Mouse (Mus musculus) right cerebral cortex, adult 2 months (tissue): Measurements from ENCODE around the gene Gm28051.

Source experiments
- DNase-seq, 2 experiments: peaks; one replicate each; pipeline ENCODE4 v3.0.0; 2021 to 2022; ENCODE audit warnings: low spot score in 2 of 2

Gm28051 gene

DNA sequence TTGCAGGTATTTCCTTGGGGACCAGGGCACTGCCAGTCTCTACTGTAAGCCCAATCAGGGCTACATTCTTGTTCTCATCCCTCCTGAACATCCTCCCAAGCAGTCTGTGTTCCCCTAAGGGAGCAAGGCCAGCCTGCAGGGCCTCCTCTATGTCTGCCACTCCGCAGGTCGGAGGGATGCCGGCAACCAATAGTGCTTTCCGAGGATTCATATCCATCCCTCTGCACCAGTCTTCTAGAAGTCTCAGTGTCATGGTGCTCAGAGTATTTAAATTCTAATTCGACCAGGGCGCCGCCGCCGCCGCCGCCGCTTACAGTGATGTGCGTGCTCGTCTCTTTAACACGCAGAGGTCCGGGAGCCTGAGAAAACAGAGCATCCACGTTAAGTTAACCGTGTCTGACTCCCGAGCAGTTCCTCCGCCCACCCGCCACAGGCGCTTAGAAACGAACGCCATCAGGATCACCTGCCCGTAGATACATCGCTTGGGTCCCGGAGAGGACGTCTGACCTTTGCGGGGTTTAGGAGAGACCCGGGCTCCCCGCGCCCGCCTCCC is 14.5 kb downstream of the Gm28051 start:
- DNase-seq: no peak

DNA sequence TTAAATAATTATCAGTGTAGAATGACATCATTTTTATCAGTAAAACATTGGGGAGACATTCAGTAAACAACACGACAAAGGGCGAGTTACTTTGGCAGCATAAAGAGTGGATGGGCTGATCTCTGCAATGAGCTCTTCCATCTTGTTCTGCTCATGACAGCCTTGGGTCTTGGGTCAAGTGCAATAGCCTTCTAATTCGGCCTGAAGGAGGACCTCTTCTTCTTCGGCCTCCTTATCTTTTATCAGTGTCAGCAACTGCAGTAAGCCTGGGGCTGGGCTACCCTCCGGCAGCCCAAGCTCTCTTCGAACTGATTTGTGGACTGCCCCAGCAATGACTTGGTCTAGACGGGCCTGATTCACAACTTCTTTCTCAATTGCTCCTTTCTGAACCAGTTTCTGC is 15.5 kb downstream of the Gm28051 start:
- DNase-seq: no peak

DNA sequence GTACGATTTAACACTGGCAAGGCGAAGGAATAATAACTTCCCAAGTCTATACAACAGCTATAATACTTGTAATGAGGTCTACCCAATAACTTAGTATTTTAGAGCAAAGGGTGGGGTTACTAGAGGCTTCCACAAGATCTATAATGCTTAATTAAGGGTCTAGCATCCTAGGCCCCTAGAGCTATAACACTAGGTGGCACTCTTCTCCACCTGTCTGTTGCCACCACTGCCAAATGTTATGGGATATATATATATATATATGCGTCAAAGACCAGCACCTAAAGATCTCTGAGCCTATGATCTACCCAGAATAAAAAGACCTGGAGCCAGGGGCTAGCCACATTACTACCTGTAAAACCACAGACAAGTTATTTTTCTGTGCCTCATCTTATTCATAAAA is 17.3 kb downstream of the Gm28051 start:
- no peak for DNase-seq

DNA sequence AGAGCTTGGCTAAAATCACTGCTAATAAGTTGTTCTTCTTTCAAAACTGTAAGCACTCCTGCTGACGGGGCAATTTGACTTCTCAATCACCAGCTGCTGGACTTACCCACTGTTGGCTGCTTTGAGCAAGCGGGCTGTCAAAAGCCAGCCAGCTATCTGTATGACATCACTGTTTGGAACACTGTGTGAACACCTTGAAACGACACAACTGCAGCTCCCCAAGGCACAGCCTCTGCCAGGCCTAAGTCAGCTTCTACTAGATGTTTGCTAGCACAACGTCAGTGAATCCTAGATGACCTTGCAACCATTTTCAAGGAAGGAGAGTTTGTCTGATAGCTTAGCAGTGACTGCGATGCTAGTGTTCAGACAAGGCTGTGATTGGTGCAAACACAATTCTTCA is 18.5 kb downstream of the Gm28051 start:
- DNase-seq: no peak

DNA sequence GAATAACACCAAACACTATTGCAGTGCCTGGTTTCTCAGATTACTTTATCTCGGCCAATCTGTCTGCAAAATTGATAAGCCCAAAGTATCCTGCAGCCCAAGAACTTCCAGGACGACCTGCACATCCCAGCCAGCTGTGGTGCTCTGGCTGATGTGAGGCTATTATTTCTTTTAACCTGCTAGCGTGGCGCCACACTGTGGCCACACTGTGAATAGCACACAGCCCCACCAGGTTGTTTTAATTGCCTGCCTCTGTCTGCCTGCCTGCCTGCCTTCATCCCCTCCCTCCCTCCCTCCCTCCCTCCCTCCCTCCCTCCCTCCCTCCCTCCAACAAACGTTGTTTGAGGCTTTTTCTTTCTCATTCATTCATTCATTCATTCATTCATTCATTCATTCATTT is 24.2 kb downstream of the Gm28051 start:
- peak in 1 of 2 experiments; percentile 61 for DNase-seq

DNA sequence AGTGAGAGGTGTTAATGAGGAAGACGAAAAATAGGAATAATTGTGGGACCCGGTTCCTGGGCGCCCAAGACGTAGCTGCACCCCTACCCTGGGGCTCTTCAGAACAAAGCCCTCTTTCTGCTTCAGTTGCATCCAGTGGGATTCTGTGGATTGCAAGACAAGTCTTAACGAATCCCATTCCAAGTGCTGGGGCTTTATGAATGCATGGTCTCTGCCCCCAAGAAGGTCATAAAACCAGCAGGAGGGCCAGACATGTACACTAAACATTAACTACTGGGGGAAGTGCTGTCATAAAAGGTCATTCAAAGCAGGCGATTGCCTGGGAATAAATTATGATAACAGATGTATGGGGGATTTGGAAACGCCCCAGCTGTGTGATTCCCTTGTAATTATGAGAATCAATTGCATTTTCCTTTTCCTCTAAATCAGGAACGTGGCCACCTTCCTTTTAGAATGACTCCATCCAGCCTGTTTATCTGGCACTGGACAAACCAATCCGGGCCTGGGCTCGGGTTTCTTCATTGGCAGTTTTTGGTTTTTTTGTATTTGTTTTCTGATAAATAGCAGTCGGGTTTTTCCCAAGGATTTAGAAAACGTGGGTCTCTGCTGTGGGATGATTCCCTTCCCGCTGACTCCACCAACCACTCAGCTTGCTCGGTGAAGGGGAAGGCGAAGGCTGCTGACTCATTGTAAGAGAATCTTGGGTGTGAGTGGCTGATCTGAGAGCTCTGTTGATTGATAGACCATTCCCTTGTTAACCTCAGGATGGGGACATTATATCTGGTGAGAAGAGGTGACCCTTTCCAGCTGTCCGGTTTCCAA is 26.6 kb downstream of the Gm28051 start:
- peak in 1 of 2 experiments; percentile 51 for DNase-seq

DNA sequence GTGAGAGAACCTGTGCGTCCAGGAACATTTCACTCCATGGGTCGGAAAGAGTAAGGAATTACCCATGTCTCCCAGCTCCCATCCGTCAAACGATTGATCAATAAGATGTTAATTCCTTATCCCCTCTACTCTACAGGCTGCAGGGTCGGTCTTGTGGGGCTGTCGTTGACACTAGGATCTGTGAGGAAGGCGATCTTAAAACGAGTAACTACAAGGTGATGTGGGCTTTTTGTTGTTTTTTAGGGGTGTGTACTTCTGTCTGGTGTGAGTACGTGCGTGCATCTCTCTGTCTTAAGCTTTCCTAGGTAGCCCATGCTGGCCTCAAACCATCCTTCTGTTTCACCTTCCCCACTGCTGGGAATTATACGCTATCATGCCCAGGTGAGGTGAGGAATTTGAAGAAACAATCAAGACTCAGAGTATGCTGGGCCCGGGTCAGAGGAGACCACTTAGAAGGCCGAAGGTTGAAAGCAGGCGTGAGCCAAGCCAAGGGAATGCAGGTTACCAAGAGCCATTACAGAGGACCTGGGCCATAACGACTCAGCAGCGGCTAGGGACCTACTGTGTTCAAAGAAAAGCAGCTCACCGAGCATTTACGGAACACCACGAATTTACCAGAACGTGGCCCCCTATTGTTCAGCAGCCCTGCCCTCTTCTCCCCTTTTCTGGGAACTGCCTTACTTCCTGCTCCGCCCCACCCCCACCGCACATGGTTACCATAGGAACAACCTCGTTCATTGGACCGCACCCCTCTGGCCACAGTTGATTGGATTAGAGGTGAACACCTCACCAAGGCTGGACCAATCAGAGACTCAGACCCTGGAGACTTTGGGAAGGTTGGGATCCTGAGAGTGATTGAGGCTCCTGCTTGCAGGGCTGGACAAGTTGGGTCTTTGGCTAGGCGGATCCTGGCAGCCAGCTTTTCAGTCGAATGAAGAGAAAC is 27.4 kb downstream of the Gm28051 start:
- peak; percentile 63 to 67 for DNase-seq

DNA sequence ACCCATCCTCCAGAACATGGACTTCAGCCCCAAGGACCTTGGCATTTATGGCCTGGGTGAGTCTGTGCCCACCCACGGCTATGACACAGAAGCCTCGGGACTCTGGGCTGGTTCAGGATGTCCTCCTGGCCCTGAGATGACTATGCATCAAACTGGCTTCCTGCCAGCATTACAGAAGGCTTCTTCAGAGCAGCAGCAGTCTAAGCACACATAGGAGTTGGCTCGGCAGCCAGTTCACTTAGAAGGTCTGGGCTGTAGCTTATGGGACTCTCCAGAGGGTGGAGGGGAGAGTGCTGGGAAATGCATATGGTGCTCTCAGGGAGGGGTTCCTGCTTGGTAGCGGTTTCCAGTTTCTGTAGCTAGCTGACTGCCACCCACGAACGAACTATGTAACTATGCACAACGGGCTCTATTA is 31.8 kb downstream of the Gm28051 start:
- DNase-seq: no peak

DNA sequence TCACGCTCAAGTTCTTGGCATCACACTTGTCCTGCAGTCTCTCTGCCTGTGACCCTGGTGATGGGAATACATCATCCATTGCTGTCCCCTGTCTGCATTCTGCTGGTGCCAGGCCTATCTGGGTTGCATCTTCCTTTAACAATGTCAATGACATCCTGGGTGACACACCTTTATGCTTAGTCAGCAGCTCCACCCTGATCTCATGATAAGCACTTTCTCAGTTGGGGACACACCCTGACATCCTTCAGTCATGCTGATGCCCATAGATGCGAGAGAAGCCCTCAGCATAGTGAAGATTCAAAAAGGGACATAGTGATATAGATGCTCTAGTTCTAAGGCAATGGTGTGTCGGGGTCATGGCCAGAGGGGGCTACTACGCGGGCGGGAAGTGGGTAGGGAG is 32.4 kb downstream of the Gm28051 start:
- no peak for DNase-seq

DNA sequence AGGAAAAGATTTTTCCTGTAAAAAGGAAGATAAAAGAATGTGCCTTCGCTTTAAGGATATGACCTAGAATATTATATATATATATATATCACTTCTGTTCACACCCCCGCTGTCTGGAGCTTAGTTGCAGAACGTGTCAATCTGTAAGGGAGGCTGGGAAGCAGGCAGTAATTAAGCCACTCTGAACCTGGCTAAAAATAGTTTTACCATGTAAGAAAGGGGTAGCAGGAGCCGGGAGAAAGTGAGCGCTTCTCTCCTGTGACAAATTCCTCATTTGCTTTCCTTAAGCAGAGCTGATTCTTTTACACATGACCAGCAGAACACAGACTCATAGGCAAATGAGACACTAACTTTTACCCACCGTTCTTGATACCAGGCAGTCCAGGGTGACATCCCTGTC is 33.7 kb downstream of the Gm28051 start:
- peak; percentile 55 to 61 for DNase-seq

DNA sequence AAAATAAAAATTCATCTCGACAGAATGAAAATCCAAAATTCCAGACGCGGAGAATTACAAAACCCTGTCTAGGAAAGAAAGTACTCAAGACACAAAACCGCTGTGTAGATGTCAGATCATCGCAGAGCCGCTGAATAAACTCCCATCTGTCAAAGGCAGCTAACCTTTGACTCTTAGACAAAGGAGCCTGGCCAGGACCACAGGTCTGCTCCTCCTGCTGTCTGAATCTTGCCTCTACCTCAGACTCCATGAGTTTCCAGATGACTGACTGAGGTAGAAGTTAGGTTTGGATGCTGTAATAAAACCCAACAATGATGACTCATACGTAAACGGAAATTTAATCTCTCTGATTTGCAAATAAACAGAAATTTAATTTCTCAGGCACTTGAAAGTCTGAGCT is 34.6 kb downstream of the Gm28051 start:
- DNase-seq: no peak

DNA sequence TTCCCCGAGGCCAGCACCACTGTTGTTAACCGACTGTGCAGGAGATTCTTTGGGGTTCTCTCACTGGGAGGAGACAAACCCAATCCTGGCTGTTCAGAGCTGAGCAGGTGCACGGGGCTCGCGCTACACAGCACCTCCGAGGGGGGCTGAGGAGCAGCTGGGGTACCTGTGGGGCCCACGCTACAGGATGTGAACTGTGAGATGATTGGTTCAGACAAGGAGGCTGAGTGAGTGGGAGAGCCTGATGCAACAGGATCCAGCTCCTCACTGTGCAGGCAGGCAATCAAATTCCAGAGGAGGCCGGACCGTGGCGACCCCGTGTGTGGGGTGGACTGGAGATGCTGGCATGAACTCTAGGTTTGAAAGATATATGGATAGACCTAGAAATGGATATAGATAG is 35.1 kb downstream of the Gm28051 start:
- no peak for DNase-seq

DNA sequence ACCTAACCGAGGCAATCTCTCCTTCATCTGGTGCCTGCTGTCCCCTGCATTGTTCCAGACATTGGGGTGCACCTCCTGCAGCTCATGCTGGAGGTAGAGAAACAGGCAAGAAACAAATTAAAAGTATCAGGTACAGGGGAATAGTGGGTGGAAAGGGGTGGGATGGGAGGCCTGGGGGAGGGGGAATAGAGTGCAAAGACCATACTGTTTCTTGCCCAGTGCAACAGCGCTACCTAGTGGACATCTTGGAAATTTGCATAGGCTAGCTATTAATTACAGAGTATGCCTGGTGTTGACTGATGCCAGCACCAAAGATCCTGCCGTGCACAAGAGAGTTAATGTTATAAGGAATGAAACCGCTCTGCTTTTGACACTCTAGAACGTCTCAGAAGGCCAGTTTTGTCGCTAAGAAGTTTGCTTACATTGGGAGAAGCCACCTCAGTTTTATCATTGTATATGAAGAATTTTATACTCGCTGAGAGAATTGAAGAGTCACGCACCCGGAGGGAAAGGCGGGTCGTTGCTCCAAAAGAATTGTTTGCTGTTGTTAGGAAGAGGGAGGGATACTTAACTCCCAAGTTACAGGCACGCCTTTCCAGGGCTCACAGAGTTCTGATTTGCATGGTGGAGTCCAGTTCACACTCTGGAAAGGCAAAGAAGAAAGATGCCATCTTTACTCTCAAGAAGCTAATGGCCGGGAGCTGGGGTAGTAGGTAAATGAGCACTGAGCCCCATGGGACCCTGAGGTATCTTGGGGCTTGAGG is 37.8 kb downstream of the Gm28051 start:
- DNase-seq: peak in 1 of 2 experiments; percentile 62

DNA sequence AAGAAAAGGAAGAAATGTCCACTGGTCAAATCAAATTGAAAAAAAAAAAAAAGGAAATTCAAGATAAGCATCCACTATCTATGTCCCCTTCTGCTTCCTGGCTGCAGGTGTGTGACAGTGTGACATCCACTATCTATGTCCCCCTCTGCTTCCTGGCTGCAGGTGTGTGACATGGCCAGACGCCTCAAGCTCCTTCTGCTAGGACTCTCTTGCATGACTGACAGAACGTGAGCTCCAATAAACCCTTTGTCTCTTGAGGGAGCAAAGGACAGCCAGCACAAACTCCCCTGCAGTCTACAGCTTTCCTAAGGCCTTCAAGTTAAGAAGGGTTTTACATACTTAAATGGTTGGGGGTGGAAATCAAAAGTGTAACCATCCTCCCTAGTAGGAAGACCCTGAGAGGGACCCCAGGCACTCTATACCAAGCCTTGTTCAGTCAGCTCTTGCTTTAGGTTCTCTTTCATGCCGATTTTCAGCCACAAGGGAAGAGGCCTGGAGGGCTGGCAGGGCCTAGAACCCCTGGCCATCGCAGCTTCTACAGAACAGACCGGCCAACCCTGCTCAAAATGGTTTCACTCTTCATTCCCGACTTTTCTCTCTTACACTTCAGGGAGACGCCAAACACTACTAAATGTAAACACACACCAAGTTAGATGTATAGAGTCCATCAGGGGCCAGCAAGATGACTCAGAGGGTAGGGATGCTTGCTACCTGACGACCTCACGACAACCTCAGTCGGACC is 42.7 kb downstream of the Gm28051 start:
- no peak for DNase-seq

DNA sequence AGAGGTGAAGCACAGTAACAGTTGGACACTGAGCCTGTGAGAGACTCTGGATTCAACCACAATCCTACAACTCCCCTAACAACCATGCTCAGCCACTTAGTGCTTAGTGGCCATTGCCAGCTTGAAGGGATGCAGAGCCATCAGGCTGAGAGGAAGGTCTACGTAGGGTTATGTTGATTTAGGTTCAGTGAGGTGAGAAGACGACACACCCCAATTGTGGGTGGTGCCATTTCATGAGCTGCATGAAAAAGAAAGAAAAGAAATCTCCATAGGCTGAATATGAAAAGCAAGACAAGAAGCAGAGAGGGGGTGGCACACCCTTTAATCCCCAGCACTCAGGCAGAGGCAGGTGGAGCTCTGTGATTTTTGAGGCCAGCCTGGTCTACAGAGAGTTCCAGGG is 43.4 kb downstream of the Gm28051 start:
- DNase-seq: no peak

DNA sequence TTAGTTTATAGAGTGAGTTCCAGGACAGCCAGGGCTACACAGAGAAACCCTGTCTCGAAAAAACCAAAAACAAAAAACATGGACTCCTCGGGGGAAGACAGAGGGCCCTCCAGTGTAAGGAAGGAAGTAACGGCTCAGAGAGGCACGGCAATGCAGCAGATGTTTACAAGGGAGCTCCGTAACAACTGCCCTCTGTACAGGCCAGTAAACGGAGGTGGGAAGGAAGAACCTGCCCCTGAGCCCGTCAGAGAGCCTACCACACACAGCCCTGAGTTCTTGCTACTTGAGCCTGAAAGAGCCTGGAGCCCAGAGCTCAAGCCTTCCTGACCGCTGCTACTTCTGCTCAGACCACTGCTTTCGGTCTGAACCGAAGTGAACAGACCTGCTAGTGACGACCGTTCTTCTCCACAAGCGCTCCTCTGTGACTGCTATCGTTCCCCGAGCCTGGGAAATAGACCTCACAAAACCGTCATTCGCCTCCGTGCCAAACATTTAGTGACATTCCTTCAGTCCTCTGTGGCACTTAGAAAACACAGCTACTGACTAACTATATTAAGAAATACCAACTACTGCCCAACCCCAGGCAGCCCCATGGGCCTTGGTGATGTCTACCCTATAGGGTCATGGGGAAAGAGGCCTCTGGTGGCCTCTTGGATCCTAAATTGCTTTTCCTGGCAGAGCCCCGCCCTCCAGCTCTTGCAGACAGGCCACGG is 44.3 kb downstream of the Gm28051 start:
- no peak for DNase-seq

DNA sequence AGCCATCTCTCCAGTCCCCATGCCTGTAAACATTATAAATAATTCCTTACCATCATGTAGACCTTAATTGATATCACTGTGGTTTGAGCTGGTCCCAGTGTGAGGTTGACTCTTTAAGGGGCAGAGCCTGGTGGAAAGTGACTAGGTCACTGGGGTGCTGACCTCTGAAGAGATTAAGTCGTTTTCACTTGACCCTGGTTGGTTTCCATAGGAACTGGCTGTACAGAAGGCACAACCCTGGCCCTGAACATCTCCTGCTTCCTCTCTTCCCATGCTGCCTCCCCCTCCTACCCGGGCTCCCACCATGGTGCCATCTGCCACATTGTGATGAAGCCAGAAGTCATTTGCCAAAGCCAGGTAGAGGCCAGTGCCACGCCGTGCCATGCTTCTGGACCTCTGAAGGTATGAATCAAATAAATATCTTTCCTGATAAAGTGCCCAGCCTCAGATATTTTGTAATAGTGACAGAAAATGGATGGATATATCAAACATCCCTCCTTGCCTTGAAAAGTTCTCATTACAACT is 46.7 kb downstream of the Gm28051 start:
- no peak for DNase-seq

DNA sequence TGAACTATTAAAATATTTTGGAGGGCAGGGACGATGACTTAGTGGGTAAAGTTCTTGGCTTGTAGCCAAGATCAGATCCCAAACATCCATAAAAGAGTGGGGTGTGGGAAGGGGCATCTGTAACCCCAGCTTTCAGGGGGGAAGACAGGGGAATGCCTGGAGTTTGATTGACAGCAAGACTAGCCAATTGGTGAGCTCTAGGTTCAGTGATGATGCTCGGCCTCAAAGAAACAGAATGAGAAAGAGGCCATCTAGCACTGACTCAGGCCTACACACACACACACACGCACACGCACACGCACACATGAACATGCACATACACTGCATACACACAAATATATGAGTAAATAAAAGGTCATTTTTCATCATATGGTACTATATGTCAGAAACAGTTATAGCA is 47.7 kb downstream of the Gm28051 start:
- DNase-seq: no peak

DNA sequence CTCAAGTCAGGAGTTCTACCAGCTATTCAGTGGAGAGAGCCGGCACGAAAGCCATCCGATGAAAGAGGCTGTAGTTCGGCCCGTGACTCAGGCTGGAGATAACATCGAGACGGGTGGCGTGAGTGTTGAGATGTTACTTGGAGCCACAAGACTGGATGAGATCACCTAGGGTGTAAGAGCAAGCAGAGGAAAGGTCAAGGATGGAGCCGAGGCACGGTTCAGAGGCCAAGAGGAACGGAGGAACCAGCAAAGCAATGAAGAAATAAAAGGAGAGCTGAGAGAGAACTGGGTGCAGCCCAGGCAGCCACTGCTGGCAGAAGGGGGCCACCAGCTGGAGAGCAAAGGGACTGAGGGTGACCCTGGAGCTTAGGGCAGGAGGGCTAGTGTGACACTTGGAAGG is 49.3 kb downstream of the Gm28051 start:
- no peak for DNase-seq

DNA sequence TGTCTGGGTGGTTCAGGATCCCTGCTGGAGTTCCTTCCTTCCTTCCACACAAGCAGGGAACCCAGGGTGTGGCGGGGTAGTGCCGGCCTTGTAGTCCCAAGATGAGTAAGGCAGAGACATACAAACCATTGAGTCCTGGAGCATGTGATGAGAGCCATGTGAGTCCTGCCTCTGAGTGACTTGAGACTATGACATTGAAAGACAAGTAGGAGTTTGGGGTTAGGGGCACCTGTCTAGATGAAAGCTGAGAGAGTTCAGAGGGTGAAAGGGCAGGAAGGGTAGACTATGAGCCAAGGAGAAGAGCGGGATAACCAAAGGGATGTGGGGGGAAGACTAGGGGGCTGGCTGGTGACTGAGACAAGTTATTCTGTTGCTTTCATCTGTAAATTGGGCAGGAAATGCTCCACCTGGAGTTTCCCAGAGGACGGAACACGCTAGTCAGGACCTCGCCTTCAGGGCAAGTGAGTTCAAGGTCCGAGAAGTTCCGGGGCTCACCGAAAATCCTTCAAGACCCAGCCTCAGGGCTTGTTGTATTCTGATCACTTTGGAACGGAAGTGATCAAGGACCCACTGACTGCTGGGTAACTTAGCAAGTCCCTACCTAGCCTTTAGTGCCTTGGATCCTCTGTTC is 50.6 kb downstream of the Gm28051 start:
- no peak for DNase-seq
